Mouse (Mus musculus) urinary bladder, postnatal 0 days (tissue): ENCODE measurements around the gene Gm45753. TPM values are rescaled to one million over a fixed set of nuclear protein-coding genes. Genes with fewer than 3 reads are reported as not detected.

Source experiments
- polyA plus RNA-seq: library from polyadenylated mRNA; unstranded; fragments of >200 nt; fragmentation: Nextera tagmentation; extraction: Ambion mirVana; gene quantifications from 2 replicates; pipeline ENCODE4 v1.2.1, GENCODE M21; 2015

The Gm45753 gene
- 0.10 TPM in 1 of 2 replicates, not detected in the other for polyA plus RNA-seq

GRCm38 (mm10) chr8:45308366-45308765 is at the start of gene Gm45753:
TSS of gene Gm45753 (minus strand) at chr8:45308466.

GRCm38 (mm10) chr8:45332685-45333409 is 24.6 kb upstream of the Gm45753 start, which contains the start of gene Cyp4v3:
TSS of gene Cyp4v3 (minus strand) at chr8:45333216.

GRCm38 (mm10) chr8:45294687-45295086 is 13.6 kb downstream of the Gm45753 start, which contains the start of gene Klkb1:
TSS of gene Klkb1 (minus strand) at chr8:45294859.

GRCm38 (mm10) chr8:45261920-45262319 is 46.3 kb downstream of the Gm45753 start, which contains the start of gene F11:
TSS of gene F11 (minus strand) at chr8:45262031.

Other genes starting within 250 kb of the Gm45753 start
- 0.07 TPM in 1 of 2 replicates, not detected in the other for gene Mtnr1a, start 239.3 kb downstream of the Gm45753 start, polyA plus RNA-seq
- 0.14 TPM in 1 of 2 replicates, not detected in the other for gene F11, start 46.4 kb downstream of the Gm45753 start, polyA plus RNA-seq
- gene Klkb1, start 13.6 kb downstream of the Gm45753 start, polyA plus RNA-seq = not detected in 2 replicates
- 3.1 and 3.2 TPM in 2 replicates for gene Cyp4v3, start 24.8 kb upstream of the Gm45753 start, polyA plus RNA-seq
- gene Fam149a, start 73.8 kb upstream of the Gm45753 start, polyA plus RNA-seq = 13.7 and 15.8 TPM in 2 replicates
- gene Tlr3, start 102.6 kb upstream of the Gm45753 start, polyA plus RNA-seq = 5.6 and 6.9 TPM in 2 replicates
- gene Sorbs2, start 199.3 kb upstream of the Gm45753 start, polyA plus RNA-seq = 111 and 132 TPM in 2 replicates